Mouse (Mus musculus): Measurements from ENCODE around the gene Vps11. TPM values are rescaled to one million over a fixed set of nuclear protein-coding genes. Genes with fewer than 3 reads are reported as not detected.
A peak's percentile ranks its signal among the peaks of the same experiment; 100 is the strongest.
"Not testable (repeated sequence)": the region's sequence is repeated elsewhere in the genome, so short reads cannot be mapped to it uniquely, and the experiment has no call there.

The Vps11 gene
- polyA plus RNA-seq, 1 experiment from 2014 or later, result 35.2 TPM

GRCm38 (mm10) chr9:44396684-44397411 lies 35.4 kb upstream of the Vps11 start, which contains the start of gene Slc37a4:
Slc37a4 (plus strand) TSS chr9:44396852.
- under 1% methylated on average over 43 of the region's 43 CpGs for WGBS
- no peaks in the 10 kb centered on the region for H3K9me3 ChIP-seq (replicated peaks)
- peaks cover 31% of the 10 kb centered on the region for H3K36me3 ChIP-seq
- H3K27me3 ChIP-seq, result no peaks in the 10 kb centered on the region
- ATAC-seq (ENCODE audit: low FRiP score), result peak; percentile 98
- peaks cover 30% of the 10 kb centered on the region for H3K4me1 ChIP-seq
- peak within 1 kb of the TSS; percentile 90 for H3K9ac ChIP-seq
- peak within 1 kb of the TSS; percentile 91 for H3K27ac ChIP-seq
- peak within 1 kb of the TSS; percentile 95 for H3K4me2 ChIP-seq (replicated peaks)
- peak within 1 kb of the TSS; percentile 78 for H3K4me3 ChIP-seq

GRCm38 (mm10) chr9:44391466-44391865 lies 30.0 kb upstream of the Vps11 start:
- Histone ChIP-seq H3K36me3 (peaks cover 56% of the 10 kb centered on the region), H3K4me2 (replicated peaks) (no peak overlapping the region), H3K27ac (no peak overlapping the region), H3K4me1 (peaks cover 3% of the 10 kb centered on the region; the same call in 1 of the 2 replicates), H3K4me3 (no peak overlapping the region), H3K27me3 (no peaks in the 10 kb centered on the region), H3K9me3 (replicated peaks) (no peaks in the 10 kb centered on the region), H3K9ac (no peak overlapping the region)
- ATAC-seq (ENCODE audit: low FRiP score), result no peak
- WGBS, result 43% methylated on average over 4 of the region's 4 CpGs

- 65% methylated on average over 8 of the region's 8 CpGs for WGBS
- H3K36me3 ChIP-seq, result peaks cover 78% of the 10 kb centered on the region
- no peaks in the 10 kb centered on the region for H3K27me3 ChIP-seq
- no peak overlapping the region for H3K27ac ChIP-seq
- ATAC-seq (ENCODE audit: low FRiP score), result no peak
- no peak overlapping the region for H3K4me3 ChIP-seq
- H3K4me1 ChIP-seq, result no peaks in the 10 kb centered on the region
- H3K9me3 ChIP-seq (replicated peaks), result no peaks in the 10 kb centered on the region
- no peak overlapping the region for H3K9ac ChIP-seq
- H3K4me2 ChIP-seq (replicated peaks), result no peak overlapping the region
These were observed 27.8 kb upstream of the Vps11 start for GRCm38 (mm10) chr9:44389273-44389672.

DNA sequence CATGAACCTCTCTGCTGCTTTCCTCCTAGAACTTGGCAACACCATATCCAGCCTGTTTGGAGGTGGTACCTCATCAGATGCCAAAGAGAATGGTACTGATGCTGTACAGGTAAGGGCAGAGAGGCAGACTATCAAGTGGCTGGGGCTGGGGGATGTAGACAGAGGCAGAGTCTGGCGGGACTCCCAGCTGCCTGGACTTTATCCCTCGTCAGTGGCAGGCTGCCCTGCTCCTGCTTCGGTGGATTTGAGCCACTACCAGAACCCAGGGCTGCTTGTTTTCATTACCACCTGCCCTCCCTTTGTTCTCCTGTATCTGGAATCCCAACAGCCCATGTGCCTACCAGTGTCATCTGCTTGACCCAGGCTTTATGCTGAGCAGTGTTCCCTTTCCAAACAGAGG lies 25.8 kb upstream of the Vps11 start:
- no peak overlapping the region for H3K4me2 ChIP-seq (replicated peaks)
- no peaks in the 10 kb centered on the region for H3K4me1 ChIP-seq
- no peak overlapping the region for H3K27ac ChIP-seq
- H3K4me3 ChIP-seq, result no peak overlapping the region
- H3K27me3 ChIP-seq, result no peaks in the 10 kb centered on the region
- no peak overlapping the region for H3K9ac ChIP-seq
- no peak for ATAC-seq (ENCODE audit: low FRiP score)
- peaks cover 97% of the 10 kb centered on the region for H3K36me3 ChIP-seq
- no peaks in the 10 kb centered on the region for H3K9me3 ChIP-seq (replicated peaks)
- 79% methylated on average over 3 of the region's 3 CpGs for WGBS

GRCm38 (mm10) chr9:44384596-44384995 lies 23.1 kb upstream of the Vps11 start:
- ATAC-seq (ENCODE audit: low FRiP score), result no peak
- Histone ChIP-seq H3K9me3 (replicated peaks) (no peaks in the 10 kb centered on the region), H3K4me1 (peaks cover 14% of the 10 kb centered on the region), H3K4me2 (replicated peaks) (no peak overlapping the region), H3K36me3 (peaks cover 88% of the 10 kb centered on the region), H3K27ac (no peak overlapping the region), H3K9ac (no peak overlapping the region), H3K27me3 (no peaks in the 10 kb centered on the region), H3K4me3 (no peak overlapping the region)
- WGBS, result 91% methylated on average over 13 of the region's 13 CpGs

DNA sequence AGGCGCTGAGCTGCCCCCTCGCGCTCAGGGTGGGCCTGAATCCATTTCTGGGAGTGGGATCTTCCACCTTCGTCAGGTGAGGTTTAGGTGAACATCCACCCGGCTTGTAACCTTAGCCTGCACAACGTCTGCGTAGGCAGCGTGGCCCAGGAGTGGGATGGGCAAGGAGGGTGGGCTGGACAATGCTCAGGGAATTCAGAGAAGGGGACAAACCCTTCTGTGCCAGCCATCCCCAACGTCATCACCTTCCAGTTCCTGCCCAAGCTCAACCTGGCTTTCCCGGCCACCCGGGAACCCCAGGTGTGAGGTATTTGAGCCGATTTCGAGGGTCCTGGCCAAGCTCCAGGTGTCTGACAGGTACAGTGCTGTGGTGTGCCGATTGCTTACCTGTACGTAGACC lies 18.4 kb upstream of the Vps11 start:
- peak overlapping the region; percentile 97 for H3K4me2 ChIP-seq (replicated peaks)
- H3K27me3 ChIP-seq, result no peaks in the 10 kb centered on the region
- WGBS, result 11% methylated on average over 15 of the region's 15 CpGs
- no peaks in the 10 kb centered on the region for H3K9me3 ChIP-seq (replicated peaks)
- peak overlapping the region; percentile 94 for H3K9ac ChIP-seq
- ATAC-seq (ENCODE audit: low FRiP score), result peak; percentile 30; the same call in 1 of the 2 replicates
- peaks cover 41% of the 10 kb centered on the region for H3K36me3 ChIP-seq
- peak overlapping the region; percentile 81 for H3K27ac ChIP-seq
- H3K4me1 ChIP-seq, result peaks cover 19% of the 10 kb centered on the region
- peak overlapping the region; percentile 83 for H3K4me3 ChIP-seq

DNA sequence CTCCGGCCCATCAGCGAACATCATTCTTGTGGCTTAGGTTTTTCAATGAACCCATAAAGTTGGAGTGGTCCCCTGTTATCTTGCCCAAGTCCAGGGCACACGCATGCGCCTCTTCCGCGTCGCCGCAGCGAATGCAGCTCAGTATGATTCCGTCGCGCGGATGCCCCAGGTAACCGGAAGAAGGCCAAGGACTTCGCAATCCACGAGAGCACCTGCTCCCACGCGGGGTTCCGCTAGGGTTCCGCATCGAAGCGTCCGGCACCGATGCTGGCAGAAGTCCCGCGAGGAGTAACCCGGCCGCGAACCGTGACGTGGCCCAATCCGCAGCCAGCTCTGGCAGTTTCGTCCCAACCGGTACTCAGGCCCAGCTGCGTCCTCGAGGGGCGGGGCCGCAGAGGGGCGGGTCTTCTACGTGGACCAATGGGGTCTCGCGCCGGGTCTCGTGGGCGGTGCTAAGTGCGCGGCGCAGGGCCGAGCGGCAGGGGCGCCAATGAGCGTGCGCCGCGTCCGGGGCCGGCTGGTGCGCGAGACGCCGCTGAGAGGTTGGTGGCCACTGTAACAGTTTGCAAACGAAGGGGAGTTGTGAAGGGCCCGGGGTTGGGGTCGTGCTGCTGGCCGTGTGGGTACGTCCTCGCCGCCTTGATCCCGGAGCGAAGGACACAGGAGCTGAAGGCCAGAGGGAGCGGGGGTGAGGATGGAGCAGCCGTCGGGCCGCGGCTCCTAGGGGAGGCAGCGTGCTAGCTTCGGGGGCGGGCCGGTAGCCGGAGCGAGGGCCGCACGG lies 17.8 kb upstream of the Vps11 start, which contains the start of gene Hyou1:
TSS of gene Hyou1 (plus strand) at position 437 of the 781 bp plus-strand sequence.
- peak within 1 kb of the TSS; percentile 83 for H3K4me3 ChIP-seq
- peaks cover 35% of the 10 kb centered on the region for H3K36me3 ChIP-seq
- H3K9ac ChIP-seq, result peak within 1 kb of the TSS; percentile 94
- no peaks in the 10 kb centered on the region for H3K27me3 ChIP-seq
- H3K9me3 ChIP-seq (replicated peaks), result no peaks in the 10 kb centered on the region
- H3K27ac ChIP-seq, result peak within 1 kb of the TSS; percentile 87
- ATAC-seq (ENCODE audit: low FRiP score), result peak; percentile 97
- H3K4me2 ChIP-seq (replicated peaks), result peak within 1 kb of the TSS; percentile 97
- peaks cover 19% of the 10 kb centered on the region for H3K4me1 ChIP-seq
- WGBS, result under 1% methylated on average over 83 of the region's 83 CpGs

DNA sequence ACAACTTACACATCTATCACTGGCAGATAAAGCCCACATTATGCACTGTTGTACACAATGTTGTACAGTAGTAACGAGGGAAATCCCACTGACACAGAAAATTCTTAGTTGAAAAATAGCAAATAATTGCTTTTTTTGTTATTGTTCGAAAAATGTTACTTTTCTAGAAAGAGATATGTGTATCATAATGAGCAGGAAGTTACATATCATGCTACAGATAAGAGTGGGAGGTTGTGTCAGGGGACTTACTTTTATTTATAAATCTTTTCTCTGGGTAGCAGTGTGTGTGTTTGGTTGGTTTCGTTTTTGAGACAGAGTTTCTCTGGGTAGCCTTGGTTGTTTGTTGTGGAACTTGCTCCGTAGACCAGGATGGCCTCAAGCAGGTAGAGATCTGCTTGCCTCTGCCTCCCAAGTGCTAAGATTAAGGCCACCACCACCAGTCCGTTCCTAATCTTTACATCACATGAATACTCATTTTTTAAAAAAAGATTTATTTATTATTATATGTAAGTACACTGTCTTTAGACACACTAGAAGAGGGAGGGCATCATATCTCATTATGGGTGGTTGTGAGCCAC lies 16.8 kb upstream of the Vps11 start:
- peak overlapping the region; percentile 97 for H3K4me2 ChIP-seq (replicated peaks)
- H3K4me1 ChIP-seq, result peaks cover 19% of the 10 kb centered on the region
- H3K27ac ChIP-seq, result peak overlapping the region; percentile 87; the same call in 1 of the 2 replicates
- ATAC-seq (ENCODE audit: low FRiP score), result no peak
- H3K4me3 ChIP-seq, result peak overlapping the region; percentile 83
- peak overlapping the region; percentile 73 for H3K9ac ChIP-seq
- no peaks in the 10 kb centered on the region for H3K9me3 ChIP-seq (replicated peaks)
- H3K27me3 ChIP-seq, result no peaks in the 10 kb centered on the region
- WGBS, result 92% methylated on average over 5 of the region's 5 CpGs
- peaks cover 24% of the 10 kb centered on the region for H3K36me3 ChIP-seq

DNA sequence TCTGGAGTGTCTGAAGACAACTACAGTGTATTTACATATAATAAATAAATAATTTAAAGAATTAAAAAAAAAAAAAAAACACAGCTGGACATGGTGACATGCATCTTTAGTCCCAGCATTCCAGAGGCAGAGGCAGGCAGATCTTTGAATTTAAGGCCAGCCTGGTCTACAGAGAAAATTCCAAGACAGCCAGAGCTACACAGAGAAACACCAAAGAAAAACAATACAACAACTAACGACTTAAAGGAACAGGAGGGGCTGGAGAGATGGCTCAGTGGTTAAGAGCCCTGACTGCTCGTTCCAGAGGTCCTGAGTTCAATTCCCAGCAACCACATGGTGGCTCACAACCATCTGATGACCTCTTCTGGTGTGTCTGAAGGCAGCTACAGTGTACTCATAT lies 15.9 kb upstream of the Vps11 start:
- H3K9me3 ChIP-seq (replicated peaks); ATAC-seq (ENCODE audit: low FRiP score); H3K27ac ChIP-seq; H3K4me3 ChIP-seq; H3K9ac ChIP-seq; H3K4me2 ChIP-seq (replicated peaks); H3K27me3 ChIP-seq: not testable (repeated sequence)
- Histone ChIP-seq H3K4me1 (peaks cover 19% of the 10 kb centered on the region), H3K36me3 (peaks cover 15% of the 10 kb centered on the region)
- WGBS, result 94% methylated on average over 2 of the region's 2 CpGs

- no peak for ATAC-seq (ENCODE audit: low FRiP score)
- no peak overlapping the region for H3K4me2 ChIP-seq (replicated peaks)
- 87% methylated on average over 6 of the region's 6 CpGs for WGBS
- peaks cover 3% of the 10 kb centered on the region for H3K36me3 ChIP-seq
- H3K9me3 ChIP-seq (replicated peaks), result no peaks in the 10 kb centered on the region
- no peak overlapping the region for H3K27ac ChIP-seq
- H3K4me1 ChIP-seq, result peaks cover 18% of the 10 kb centered on the region
- H3K27me3 ChIP-seq, result no peaks in the 10 kb centered on the region
- no peak overlapping the region for H3K9ac ChIP-seq
- no peak overlapping the region for H3K4me3 ChIP-seq
These were observed 14.7 kb upstream of the Vps11 start for GRCm38 (mm10) chr9:44376141-44376540.

- no peak overlapping the region for H3K9ac ChIP-seq
- no peaks in the 10 kb centered on the region for H3K9me3 ChIP-seq (replicated peaks)
- no peak for ATAC-seq (ENCODE audit: low FRiP score)
- no peaks in the 10 kb centered on the region for H3K36me3 ChIP-seq
- no peak overlapping the region for H3K27ac ChIP-seq
- H3K27me3 ChIP-seq, result no peaks in the 10 kb centered on the region
- no peak overlapping the region for H3K4me2 ChIP-seq (replicated peaks)
- H3K4me3 ChIP-seq, result no peak overlapping the region
- peaks cover 2% of the 10 kb centered on the region for H3K4me1 ChIP-seq
These were observed 11.9 kb upstream of the Vps11 start for GRCm38 (mm10) chr9:44373386-44373785.

- peaks cover 2% of the 10 kb centered on the region; the same call in 1 of the 2 replicates for H3K27me3 ChIP-seq
- no peaks in the 10 kb centered on the region for H3K9me3 ChIP-seq (replicated peaks)
- peaks cover 1% of the 10 kb centered on the region; the same call in 1 of the 2 replicates for H3K36me3 ChIP-seq
- no peak overlapping the region for H3K27ac ChIP-seq
- H3K9ac ChIP-seq, result no peak overlapping the region
- H3K4me1 ChIP-seq, result peaks cover 8% of the 10 kb centered on the region
- H3K4me2 ChIP-seq (replicated peaks), result no peak overlapping the region
- ATAC-seq (ENCODE audit: low FRiP score), result no peak
- 53% methylated on average over 3 of the region's 3 CpGs for WGBS
- no peak overlapping the region for H3K4me3 ChIP-seq
These were observed 3.0 kb upstream of the Vps11 start for GRCm38 (mm10) chr9:44364480-44364879.
